Mouse (Mus musculus): ENCODE results near the gene Spns3.

The Spns3 gene

DNA sequence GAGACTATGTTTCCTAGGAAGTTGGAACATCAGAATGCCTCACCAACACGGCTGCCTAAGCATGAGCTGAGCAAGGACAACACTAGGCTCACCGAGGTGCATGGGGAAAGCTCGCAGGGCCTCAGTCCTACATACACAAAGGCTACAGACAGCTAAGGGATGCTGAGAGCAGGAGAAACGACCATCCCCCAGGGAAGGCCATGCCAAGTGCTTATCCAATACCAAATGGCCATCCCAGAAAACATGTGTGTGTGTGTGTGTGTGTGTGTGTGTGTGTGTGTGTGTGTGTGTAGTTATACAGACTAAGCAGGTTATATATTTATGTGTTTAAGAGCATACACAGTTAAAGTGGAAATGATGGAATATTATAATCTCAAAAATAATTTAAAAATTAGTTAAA lies 26.6 kb downstream of the Spns3 start:
- in situ Hi-C loops (cut with MboI; ENCODE audit: unreplicated experiment in 2 of 2): loop anchor here (25.0 kb wide), 2 partner anchors 1186 to 1864 kb away; no protein-coding TSS in a partner anchor

DNA sequence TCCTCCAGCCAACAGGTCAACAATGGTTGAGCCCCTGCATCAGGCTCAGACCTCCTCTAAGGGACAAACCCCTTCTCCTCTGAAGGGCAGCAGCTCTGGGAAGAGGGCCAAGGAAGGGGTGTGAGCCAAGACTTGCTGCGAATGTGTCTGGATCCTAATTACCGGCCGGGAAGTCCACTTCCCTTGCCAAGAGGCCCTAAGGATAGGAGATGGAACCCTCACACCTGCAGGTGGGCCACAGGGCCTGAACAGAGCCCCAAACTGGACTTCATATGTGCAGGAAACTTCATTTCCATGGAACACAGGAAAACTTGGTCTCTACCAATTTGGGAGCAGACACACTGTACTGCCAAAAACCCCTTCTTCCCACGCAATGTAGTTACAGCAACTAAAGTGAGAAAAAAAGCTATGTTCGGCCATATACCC lies 27.7 kb downstream of the Spns3 start:
- in situ Hi-C loops (cut with MboI; ENCODE audit: unreplicated experiment in 2 of 2): loop anchor here (25.0 kb wide), 2 partner anchors 1185 to 1865 kb away; no protein-coding TSS in a partner anchor

DNA sequence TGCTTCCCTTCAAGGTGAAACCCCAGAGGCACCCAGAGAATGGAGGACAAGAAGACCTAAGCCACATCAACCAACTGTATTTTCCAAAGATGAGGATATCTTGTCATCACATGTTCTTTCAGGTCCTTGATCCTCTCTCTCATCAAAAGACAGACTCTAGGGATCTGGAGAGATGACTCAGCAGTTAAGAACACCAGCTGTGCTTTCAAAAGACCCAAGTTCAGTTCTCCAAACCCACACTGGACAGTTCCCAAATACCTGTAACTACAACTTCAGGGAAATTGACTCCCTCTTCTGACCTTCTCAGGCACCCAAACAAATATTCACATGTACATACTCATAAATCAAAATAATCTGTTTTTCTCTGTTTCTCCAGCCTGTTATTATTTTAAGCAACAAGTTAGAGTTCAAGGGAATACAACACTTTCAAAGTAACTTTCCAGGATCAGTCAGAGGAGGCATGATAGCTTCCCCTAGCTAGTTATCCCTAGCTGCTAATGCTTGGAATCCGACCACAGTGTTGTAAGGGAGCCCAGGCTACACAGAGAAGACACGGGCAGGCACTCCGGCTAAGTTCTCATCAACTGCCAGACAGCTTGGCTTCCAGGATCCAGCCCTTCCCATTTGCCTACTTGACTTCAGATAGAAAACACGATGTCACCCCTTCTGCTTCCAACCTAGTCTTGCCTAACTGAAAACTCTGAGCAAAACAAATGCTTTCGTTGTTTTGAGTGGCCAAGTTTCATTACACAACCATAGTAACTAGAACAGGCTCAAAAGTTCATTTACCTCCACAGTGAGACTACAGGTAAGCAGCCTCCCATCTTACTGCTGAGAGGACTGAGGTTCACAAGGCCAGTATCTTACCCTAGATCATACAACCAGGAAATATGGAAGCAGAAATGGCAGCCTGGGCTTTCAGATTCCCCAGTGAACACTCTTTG lies 28.4 kb downstream of the Spns3 start:
- in situ Hi-C loops (cut with MboI; ENCODE audit: unreplicated experiment in 2 of 2): loop anchor here (25.0 kb wide), 2 partner anchors 1185 to 1865 kb away; no protein-coding TSS in a partner anchor

DNA sequence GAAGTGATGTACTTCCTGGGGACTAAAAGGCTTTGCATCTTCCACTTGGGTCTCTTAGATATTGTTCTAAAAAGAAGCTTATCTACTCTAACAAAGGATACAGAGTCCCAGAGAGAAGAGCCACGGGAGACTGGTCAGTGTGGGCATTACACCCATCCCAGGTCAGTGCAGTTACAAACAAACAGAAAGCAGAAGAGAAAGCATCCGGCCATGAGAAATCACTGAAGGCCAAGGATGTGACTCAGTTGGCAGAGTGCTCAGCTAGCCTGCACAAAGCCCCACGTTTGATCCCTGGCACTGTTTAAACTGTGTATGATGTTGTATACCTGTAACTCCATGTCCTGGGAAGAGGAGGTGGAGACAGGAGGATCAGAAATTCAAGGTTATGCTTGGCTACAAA lies 30.4 kb downstream of the Spns3 start:
- in situ Hi-C loops (cut with MboI; ENCODE audit: unreplicated experiment in 2 of 2): loop anchor here (25.0 kb wide), 2 partner anchors 1183 to 1867 kb away; no protein-coding TSS in a partner anchor

DNA sequence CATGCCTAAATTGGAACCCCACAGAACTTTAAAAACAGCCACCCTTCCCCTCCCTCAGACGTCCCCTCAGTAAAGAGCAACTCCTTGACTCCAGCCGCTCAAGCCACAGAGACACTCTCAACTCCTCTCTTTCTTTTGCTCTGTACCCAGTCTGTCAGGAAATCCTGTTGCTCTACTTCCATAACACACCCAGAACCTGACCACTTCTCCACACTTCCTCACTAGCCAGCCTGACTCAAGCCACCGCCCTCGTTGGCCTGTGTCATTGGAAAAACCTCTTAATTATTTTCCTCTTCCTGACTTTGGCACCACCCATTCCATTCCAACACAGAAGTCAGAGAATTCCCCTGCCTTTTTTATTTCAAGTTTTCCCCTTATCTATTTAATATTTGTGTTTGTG lies 31.1 kb downstream of the Spns3 start:
- in situ Hi-C loops (cut with MboI; ENCODE audit: unreplicated experiment in 2 of 2): loop anchor here (25.0 kb wide), 2 partner anchors 1182 to 1868 kb away; no protein-coding TSS in a partner anchor

DNA sequence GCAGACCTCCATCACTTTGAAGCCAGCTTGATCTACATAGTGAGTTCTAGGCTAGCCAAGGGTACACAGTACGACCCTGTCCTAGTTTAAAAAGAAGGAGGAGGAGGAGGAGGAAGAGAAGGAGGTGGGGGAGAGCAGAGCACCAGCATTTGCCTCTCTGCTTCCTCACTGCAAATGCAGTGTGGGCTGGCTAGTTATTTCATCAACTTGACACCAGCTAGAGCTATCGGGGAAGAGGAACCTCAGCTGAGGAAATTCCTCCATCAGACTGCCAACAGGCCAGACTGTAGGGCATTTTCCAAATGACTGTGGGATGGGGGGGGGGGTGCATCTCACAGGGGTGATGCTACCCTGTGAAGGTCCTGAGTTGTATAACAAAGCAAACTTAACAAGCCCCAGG lies 31.9 kb downstream of the Spns3 start:
- in situ Hi-C loops (cut with MboI; ENCODE audit: unreplicated experiment in 2 of 2): loop anchor here (25.0 kb wide), 2 partner anchors 1181 to 1869 kb away; no protein-coding TSS in a partner anchor

DNA sequence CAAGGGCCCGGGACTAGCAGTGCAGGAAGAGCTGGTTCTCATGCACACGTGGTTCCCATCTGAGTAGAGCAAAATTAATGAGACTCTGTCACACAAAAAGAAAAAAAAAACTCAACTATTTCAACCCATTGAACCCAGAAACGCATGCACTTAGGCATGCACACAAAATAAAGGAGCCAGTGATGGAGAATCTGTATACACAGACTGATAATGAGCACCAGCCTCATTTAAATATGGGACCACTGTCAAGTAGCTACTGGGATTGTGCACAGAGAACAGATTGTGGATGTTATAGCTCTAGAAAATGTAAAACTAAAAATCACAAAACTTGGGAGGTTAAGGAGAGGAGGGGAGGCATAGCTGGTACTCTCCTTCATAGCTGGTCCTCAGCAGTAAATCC lies 35.3 kb downstream of the Spns3 start:
- in situ Hi-C loops (cut with MboI; ENCODE audit: unreplicated experiment in 2 of 2): loop anchor here (25.0 kb wide), 2 partner anchors 1178 to 1872 kb away; no protein-coding TSS in a partner anchor

DNA sequence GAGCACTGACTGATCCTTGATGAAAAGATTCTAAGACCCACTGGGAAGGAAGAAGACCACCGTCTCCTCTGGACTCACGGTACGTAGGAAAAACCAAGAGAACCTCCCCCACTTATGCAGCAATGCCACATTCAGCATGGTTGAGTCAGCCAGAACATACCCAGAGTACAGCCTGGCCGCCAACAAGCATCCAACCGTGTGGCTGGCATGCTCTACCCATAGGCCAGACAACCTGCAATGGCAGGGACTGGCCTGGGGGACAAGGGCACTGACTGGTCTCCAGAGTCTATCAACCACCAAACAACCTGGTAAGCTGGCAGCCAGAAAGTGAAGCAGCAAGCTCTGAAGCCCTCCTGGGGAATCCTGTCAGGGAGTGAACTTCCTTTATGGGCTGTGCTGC lies 41.7 kb downstream of the Spns3 start:
- in situ Hi-C loops (cut with MboI; ENCODE audit: unreplicated experiment in 2 of 2): loop anchor here (25.0 kb wide), 2 partner anchors 1171 to 1879 kb away; no protein-coding TSS in a partner anchor

DNA sequence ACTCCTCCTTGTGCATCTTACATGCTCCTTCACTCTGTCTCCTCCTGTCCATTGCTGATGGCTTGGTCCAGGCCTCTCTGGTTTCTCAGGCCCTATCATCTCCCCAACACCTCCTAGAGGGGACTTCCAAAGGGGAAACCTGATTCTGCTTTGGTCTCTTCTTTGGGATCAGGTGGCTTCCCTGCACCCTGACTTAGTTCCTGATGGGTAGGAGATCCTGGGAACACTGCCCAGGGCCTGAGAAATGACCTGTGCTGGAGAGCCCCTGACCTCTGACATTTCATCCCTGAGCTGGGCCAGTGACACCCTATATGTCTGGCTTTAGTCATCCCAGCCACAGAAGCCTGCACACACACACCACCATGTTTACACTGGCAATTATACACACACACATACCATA lies 42.7 kb downstream of the Spns3 start:
- in situ Hi-C loops (cut with MboI; ENCODE audit: unreplicated experiment in 2 of 2): loop anchor here (25.0 kb wide), 2 partner anchors 1170 to 1880 kb away; no protein-coding TSS in a partner anchor

DNA sequence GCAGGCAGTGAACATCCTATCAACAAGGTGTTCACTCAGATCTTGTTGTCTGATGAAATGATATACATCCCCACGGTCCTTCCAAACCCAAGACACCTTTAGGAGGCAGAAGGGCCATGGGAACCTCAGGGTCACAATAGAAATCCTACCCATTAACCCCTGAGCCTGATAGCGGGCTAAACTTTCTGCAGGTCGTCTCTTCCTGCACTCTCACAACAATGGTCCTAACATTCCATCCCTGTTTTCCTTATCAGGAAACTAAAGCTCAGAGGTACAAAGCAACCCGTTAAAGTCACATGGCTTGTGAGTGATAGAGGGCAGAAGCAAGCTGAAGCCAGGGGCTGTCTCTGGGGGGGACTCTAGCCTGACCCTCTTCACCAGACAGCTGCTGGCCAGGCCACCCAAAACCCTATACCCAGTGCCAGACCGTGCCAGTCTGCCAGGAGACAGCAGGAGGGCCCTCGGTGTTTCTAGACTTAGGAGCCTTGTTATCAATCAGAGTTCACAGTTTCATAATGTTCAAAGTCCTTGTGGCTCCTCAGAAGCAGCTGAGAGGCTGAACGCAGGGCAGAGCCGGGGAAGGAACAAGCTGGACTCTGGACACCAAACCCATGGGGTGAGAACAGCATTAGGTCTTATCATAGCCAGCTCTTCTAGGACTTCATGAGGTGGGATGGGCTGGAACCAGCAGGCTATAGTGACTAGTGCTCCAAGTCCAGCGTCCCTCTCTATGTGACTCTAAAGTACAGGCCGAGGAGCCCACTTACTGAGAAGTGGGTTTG lies 46.1 kb downstream of the Spns3 start:
- in situ Hi-C loops (cut with MboI; ENCODE audit: unreplicated experiment in 2 of 2): loop anchor here (25.0 kb wide), 2 partner anchors 1167 to 1883 kb away; no protein-coding TSS in a partner anchor

DNA sequence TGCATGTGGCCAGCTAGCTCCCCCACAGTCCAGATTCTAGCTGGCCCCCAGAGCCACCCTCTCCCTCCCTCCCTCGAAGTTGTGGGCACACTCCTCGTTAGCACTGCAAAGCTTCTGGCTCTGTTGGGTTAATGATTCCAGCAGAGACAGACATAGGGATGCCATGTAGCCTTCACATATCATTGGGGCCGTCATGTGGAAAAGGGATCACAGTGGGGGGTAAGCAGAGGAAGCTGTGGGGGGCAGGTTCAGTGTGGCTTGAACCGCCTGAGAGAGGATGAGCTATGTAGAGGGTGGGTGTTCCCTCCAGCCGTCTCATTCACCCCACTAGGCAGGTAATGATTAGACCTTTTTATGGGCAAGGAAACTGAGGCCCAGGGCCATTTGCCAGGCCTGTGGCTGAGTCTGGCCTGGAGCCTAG lies 46.8 kb downstream of the Spns3 start:
- in situ Hi-C loops (cut with MboI; ENCODE audit: unreplicated experiment in 2 of 2): loop anchor here (25.0 kb wide), 2 partner anchors 1166 to 1884 kb away; no protein-coding TSS in a partner anchor

DNA sequence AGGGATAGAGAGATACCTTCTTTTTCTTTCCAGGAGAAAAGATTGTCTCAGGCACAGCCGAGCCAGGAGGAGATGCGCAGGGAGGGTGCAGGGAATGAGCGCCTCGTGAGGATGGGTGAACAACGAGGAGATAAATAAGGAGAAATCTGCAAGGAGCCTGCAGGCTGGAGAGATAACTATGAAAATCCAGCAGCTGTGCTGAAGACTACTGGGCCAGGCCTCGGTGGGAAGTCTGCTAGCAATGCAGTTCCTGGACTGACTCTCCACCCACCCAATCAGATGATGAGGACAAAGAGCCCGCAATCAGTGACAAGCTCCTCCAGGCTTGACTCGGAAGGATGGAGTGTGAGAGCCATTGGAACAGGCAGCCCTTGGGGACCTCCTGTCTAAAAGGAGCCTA lies 48.1 kb downstream of the Spns3 start:
- in situ Hi-C loops (cut with MboI; ENCODE audit: unreplicated experiment in 2 of 2): loop anchor here (25.0 kb wide), 2 partner anchors 1165 to 1885 kb away; no protein-coding TSS in a partner anchor

DNA sequence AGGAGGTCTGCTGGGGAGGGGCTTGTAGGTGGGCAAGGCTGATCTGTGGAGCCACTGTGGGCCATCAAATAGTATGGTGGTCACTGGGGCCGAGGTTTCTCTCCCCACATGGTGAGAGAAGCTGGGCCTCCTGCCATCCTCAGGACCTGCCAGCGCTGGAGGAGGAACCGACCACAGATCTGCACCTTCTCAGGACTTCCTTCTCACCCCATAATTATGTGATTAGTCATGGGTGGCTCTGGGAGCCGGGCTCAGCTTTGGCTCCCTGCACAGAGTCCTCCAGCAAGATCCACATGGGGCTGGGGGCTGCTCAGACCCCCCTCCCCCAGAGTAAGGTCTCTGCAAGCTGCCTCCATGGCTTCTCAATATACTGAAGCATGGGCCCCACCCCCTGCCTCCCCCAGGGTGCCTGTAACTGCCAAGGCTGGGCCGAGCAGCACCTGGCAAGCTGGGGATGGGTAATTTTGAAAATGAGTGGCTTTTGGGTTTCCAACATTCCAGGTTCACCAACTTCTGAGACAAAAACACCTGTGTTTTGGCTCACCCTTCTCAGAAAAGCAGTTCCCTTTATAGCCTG lies 48.8 kb downstream of the Spns3 start:
- in situ Hi-C loops (cut with MboI; ENCODE audit: unreplicated experiment in 2 of 2): loop anchor here (25.0 kb wide), 2 partner anchors 1164 to 1886 kb away; no protein-coding TSS in a partner anchor

DNA sequence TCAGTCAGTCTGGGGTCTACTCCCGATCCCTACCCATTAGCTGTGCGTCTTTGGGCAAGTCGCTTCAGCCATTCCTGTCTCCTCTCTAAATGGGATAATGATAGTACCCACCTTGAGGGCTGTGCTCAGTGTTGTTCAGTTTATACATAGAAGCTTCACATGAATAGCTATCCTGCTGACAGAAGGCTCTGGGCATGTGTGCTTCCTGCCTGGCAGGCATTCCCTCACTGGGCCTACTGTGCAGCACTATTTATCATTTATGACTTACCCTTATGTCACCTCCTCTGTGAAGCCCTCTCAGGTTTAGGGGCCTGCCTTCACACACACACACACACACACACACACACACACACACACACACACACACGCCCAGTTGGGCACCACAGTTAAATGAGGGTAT lies 50.2 kb downstream of the Spns3 start:
- in situ Hi-C loops (cut with MboI; ENCODE audit: unreplicated experiment in 2 of 2): loop anchor here (25.0 kb wide), 2 partner anchors 1163 to 1887 kb away; no protein-coding TSS in a partner anchor

DNA sequence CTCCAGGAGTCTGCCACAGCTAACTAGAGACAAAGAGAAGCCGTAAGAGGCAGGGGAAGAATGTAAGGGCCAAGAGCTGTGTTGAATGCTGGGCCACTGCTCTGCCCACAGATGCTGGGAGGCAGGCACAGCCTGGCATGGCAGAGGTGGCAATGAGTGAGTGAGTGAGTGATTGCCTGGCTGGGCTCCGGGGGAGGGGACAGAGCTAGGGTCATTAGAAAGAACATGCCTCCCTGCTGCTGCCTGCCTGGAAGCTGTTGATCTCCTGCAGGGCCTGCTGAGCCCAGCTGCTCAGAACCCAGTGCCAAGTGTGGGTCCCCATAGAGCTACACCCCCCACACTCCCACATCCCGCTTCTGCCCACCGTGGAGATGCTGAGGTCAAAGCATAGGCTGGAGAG lies 52.9 kb downstream of the Spns3 start:
- in situ Hi-C loops (cut with MboI; ENCODE audit: unreplicated experiment in 2 of 2): no loop called here

DNA sequence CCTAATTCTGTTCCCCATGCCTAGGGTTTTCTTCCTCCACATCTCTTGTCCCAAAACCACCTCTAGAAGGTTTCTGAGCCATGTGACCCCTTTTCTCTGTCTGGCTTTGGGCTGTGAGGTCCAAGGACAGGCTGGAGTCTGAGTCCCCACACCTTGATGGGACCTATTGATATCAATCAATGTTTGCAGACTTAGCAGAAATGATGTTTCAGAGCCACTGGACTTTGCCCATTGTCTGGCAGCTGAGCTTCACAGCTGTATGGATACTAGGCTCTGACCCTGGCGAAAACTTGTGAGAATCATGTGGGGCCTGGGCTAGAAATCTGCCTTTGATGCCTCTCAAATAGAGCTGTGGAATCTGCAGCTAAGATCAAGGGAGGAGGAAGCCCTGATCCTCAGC lies 53.5 kb downstream of the Spns3 start:
- in situ Hi-C loops (cut with MboI; ENCODE audit: unreplicated experiment in 2 of 2): no loop called here

DNA sequence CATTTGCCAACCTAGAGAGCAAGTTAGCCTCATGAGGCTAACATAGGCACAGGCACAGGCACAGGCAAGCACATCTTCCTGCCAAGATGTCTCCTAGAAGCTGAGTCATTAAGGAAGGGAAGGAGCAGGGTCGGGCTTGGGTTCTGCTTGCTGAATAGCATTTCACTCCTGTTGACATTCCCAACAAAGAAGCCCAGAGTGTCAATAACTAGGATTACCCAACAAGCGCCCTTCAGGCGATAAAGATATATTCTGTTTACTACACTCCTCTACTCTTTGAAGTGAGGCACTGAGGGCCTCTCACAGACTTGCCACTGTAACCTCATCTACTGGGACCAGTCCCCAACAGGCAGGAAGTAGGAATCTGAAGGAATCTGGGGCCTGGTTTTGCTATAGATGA lies 54.2 kb downstream of the Spns3 start:
- in situ Hi-C loops (cut with MboI; ENCODE audit: unreplicated experiment in 2 of 2): no loop called here

DNA sequence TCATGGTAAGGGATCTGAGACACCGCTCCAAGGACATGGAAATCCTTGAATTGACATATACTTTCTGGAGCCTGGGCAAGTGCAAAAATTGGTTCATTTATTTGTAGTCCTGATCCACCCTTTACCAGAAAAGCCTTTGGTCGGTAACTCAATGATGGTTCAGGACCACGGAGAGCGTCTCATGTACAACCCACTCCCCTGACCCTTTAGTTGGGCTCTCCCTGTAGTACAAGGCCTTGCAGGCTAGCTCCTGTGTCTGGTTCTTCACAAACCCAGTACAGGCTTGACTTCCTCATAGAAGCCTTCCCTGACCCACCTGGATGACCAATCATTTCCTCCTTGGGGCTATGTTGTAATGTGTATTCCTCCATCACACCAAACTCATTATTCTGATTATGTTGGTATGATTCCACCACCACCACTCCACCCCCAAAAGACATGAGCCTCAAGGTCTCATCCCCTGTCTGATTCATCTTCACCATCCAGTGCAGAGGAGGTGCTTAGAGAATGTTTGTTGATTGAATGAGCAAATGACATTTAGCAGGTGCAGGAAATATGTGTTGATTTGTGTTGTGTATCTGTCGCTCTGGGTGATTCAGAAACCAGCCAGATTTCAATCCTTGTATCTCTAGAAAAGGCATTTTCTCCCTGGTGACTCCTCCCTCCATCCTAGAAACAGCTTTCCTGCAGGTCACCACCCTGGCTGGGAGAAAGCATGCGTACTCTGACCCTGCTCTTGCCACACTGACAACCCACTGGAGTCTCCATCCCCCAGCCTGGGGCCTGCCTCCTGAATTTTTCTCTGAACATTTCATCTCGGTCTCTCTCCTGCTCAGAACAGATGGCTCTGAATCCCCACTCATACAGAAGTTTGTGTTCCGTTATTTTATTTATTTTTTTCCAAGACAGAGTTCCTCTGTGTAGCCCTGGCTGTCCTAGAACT lies 56.0 kb downstream of the Spns3 start:
- in situ Hi-C loops (cut with MboI; ENCODE audit: unreplicated experiment in 2 of 2): loop anchor here in 1 of 2 experiments (5.0 kb wide), 1 partner anchor 33 kb away; no protein-coding TSS in a partner anchor

Measured in v-Abl transformed pro-B cells (cell line).